Mouse (Mus musculus): ENCODE measurements at regions not wholly inside any gene's neighbourhood (a gene's known extent, or its start where the extent isn't known, plus 50 kb on each side); places are given as distances from the start of the nearest gene placed in this dataset.

DNA sequence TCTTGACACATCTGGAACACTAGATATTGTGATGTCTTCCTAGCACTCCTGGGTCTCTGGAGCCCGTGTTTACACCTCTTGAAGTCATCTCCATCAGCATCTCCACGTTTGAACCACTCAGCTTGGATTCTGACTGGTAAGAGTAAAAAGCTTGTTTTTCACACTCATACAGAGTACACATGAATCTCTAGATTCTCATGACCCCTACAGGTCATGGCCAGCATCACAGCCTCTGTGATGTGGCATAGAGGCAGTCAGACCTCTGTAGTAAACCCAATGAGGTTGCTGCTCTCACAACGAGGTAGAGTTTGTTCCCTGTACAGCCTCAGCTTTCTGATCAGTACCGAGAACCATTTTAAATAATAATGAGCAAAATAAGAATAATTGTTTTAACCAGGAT, 542.3 kb upstream of the Tmem132c start:
- TF ChIP-seq POLR2A (IDR thresholded peaks at IDR 0.05; ENCODE audit: borderline replicate concordance, extremely low read depth, insufficient read depth, insufficient read length), result no peak
- Histone ChIP-seq H3K4me3 (replicated peaks; ENCODE audit: low read length) (no peak overlapping the region), H3K9ac (ENCODE audit: low read depth, low read length, severe bottlenecking) (no peak overlapping the region), H3K27ac (replicated peaks; ENCODE audit: low read depth, low read length) (no peak overlapping the region), H3K27me3 (ENCODE audit: control insufficient read depth, insufficient read depth, low read length) (no peaks in the 10 kb centered on the region), H3K4me1 (ENCODE audit: control insufficient read depth, insufficient read depth, low read length) (no peaks in the 10 kb centered on the region), H3K4me2 (replicated peaks; ENCODE audit: low read depth, low read length, severe bottlenecking) (no peak overlapping the region), H3K36me3 (ENCODE audit: control insufficient read depth, insufficient read depth, low read length) (no peaks in the 10 kb centered on the region), H3K9me3 (ENCODE audit: control insufficient read depth, low read length) (no peaks in the 10 kb centered on the region)
- WGBS, result 42% methylated on average over 4 of the region's 4 CpGs
- no peak for ATAC-seq (ENCODE audit: low FRiP score, low read depth)
- DNase-seq (ENCODE audit: low spot score), result no peak

DNA sequence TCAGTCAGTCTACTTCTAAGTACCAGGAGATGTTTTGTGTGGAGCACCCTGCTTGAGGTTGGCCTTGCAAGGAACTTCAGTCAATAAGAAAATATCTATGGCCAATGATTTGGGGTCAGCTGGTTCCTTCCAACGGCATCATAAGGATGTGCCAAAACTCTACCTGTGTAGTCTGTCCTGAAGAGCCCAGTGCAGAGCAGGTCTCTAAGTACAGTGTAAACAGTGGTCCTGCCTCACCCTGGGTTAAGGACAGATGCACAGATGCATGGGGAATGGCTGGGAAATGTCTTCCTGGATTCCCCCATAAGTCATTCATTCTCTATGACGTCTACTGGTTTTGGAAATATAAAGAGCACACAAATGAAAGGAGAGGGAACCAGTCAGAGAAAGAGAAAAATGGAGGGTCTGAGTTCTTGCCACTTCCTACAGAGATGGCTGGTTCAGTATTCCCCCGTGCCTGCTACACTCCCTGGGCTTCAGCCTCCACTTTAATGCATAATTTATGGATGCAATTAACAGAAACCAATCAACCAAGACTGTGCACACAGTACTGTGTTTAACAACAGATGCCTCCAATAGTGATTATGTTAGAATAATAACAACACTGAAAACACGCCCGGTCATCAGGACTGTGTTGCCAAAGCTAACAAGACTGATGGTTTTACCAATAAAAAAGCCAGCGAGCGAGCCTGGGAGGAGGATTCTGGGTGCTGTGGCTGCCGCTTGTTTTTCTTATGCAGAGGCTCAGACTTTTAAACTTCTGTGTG, 537.9 kb upstream of the Tmem132c start:
- no peaks in the 10 kb centered on the region for H3K27me3 ChIP-seq (ENCODE audit: control insufficient read depth, insufficient read depth, low read length)
- H3K4me1 ChIP-seq (ENCODE audit: control insufficient read depth, insufficient read depth, low read length), result no peaks in the 10 kb centered on the region
- H3K9ac ChIP-seq (ENCODE audit: low read depth, low read length, severe bottlenecking), result no peak overlapping the region
- no peak overlapping the region for H3K27ac ChIP-seq (replicated peaks; ENCODE audit: low read depth, low read length)
- no peaks in the 10 kb centered on the region for H3K9me3 ChIP-seq (ENCODE audit: control insufficient read depth, low read length)
- WGBS, result 44% methylated on average over 8 of the region's 8 CpGs
- H3K4me3 ChIP-seq (replicated peaks; ENCODE audit: low read length), result no peak overlapping the region
- no peak for ATAC-seq (ENCODE audit: low FRiP score, low read depth)
- no peaks in the 10 kb centered on the region for H3K36me3 ChIP-seq (ENCODE audit: control insufficient read depth, insufficient read depth, low read length)
- no peak overlapping the region for H3K4me2 ChIP-seq (replicated peaks; ENCODE audit: low read depth, low read length, severe bottlenecking)
- no peak for DNase-seq (ENCODE audit: low spot score)
- TF ChIP-seq POLR2A (IDR thresholded peaks at IDR 0.05; ENCODE audit: borderline replicate concordance, extremely low read depth, insufficient read depth, insufficient read length), result no peak

DNA sequence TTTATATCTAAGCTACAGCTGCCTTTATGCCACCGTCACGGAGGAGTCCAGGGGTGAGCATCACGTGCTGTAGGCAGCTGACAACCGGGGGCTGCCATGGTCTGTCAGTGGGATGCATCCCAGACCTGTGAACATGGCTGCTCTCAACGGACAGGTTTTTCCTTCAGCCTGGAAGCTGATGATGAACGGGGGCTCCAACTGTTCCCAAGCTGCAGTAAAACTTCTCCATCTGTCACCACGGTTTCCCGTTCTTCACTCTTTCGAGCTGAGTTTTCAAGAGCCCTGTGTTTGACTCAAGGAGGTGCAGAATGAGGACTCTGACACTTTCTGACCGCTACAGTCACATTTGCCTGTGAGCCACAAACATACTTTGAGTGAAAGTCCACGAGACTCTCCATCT, 535.7 kb upstream of the Tmem132c start:
- DNase-seq (ENCODE audit: low spot score) (no peak), ATAC-seq (ENCODE audit: low FRiP score, low read depth) (no peak)
- Histone ChIP-seq H3K27me3 (ENCODE audit: control insufficient read depth, insufficient read depth, low read length) (no peaks in the 10 kb centered on the region), H3K9ac (ENCODE audit: low read depth, low read length, severe bottlenecking) (no peak overlapping the region), H3K4me2 (replicated peaks; ENCODE audit: low read depth, low read length, severe bottlenecking) (no peak overlapping the region), H3K4me1 (ENCODE audit: control insufficient read depth, insufficient read depth, low read length) (no peaks in the 10 kb centered on the region), H3K9me3 (ENCODE audit: control insufficient read depth, low read length) (no peaks in the 10 kb centered on the region), H3K36me3 (ENCODE audit: control insufficient read depth, insufficient read depth, low read length) (no peaks in the 10 kb centered on the region), H3K27ac (replicated peaks; ENCODE audit: low read depth, low read length) (no peak overlapping the region), H3K4me3 (replicated peaks; ENCODE audit: low read length) (no peak overlapping the region)
- 58% methylated on average over 11 of the region's 11 CpGs for WGBS
- TF ChIP-seq POLR2A (IDR thresholded peaks at IDR 0.05; ENCODE audit: borderline replicate concordance, extremely low read depth, insufficient read depth, insufficient read length), result no peak

DNA sequence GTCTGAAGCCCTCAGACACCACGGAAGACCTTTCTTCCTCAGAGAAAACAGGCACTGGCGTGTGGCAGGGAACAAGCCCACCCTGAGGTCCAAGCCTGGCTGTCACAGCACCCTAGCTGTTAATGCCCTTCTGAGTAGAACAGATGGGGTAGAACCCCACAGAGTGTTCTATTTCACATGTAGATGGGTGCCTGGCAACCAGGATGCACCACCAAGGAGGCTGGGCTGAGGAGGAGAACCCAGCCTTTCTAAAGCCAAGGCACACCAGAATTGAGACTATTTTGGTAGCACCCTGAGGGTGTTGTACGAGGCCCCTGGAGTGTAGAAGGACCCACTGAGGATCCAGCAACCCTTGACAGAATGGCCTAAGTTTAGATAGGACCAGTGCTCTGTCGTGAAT, 534.9 kb upstream of the Tmem132c start:
- H3K36me3 ChIP-seq (ENCODE audit: control insufficient read depth, insufficient read depth, low read length), result no peaks in the 10 kb centered on the region
- 71% methylated on average over 4 of the region's 4 CpGs for WGBS

DNA sequence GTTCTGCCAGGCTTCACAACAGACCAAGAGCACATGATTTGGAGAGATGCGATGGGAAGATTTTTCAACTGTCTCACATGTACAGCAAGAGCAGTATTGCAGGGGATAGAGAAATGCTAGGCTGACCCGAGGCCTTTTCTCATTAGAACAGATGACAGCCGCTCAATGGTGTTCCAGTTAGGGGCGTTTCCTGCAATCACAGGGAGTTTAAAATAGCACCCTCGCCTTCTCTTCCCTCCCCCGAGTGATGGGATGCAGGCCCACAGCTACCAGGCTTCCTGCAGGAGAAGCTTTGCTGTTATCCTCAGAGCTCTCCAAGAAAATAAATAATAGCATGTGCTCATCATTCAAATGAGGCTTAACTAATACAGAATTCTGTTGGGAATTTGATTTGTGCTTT, 526.9 kb upstream of the Tmem132c start:
- H3K4me1 ChIP-seq (ENCODE audit: control insufficient read depth, insufficient read depth, low read length), result no peaks in the 10 kb centered on the region
- H3K27me3 ChIP-seq (ENCODE audit: control insufficient read depth, insufficient read depth, low read length), result no peaks in the 10 kb centered on the region
- no peak overlapping the region for H3K9ac ChIP-seq (ENCODE audit: low read depth, low read length, severe bottlenecking)
- H3K4me2 ChIP-seq (replicated peaks; ENCODE audit: low read depth, low read length, severe bottlenecking), result no peak overlapping the region
- TF ChIP-seq POLR2A (IDR thresholded peaks at IDR 0.05; ENCODE audit: borderline replicate concordance, extremely low read depth, insufficient read depth, insufficient read length), result no peak
- no peak overlapping the region for H3K4me3 ChIP-seq (replicated peaks; ENCODE audit: low read length)
- no peaks in the 10 kb centered on the region for H3K36me3 ChIP-seq (ENCODE audit: control insufficient read depth, insufficient read depth, low read length)
- ATAC-seq (ENCODE audit: low FRiP score, low read depth) (no peak), DNase-seq (ENCODE audit: low spot score) (no peak)
- H3K27ac ChIP-seq (replicated peaks; ENCODE audit: low read depth, low read length), result no peak overlapping the region
- WGBS, result 27% methylated on average over 6 of the region's 6 CpGs
- no peaks in the 10 kb centered on the region for H3K9me3 ChIP-seq (ENCODE audit: control insufficient read depth, low read length)

More for the DNA sequence above, 534.9 kb upstream of the Tmem132c start:
- Histone ChIP-seq H3K9me3 (ENCODE audit: control insufficient read depth, low read length) (no peaks in the 10 kb centered on the region), H3K27ac (replicated peaks; ENCODE audit: low read depth, low read length) (no peak overlapping the region), H3K27me3 (ENCODE audit: control insufficient read depth, insufficient read depth, low read length) (no peaks in the 10 kb centered on the region), H3K4me1 (ENCODE audit: control insufficient read depth, insufficient read depth, low read length) (no peaks in the 10 kb centered on the region), H3K4me3 (replicated peaks; ENCODE audit: low read length) (no peak overlapping the region), H3K4me2 (replicated peaks; ENCODE audit: low read depth, low read length, severe bottlenecking) (no peak overlapping the region), H3K9ac (ENCODE audit: low read depth, low read length, severe bottlenecking) (no peak overlapping the region)
- DNase-seq (ENCODE audit: low spot score) (no peak), ATAC-seq (ENCODE audit: low FRiP score, low read depth) (no peak)
- TF ChIP-seq POLR2A (IDR thresholded peaks at IDR 0.05; ENCODE audit: borderline replicate concordance, extremely low read depth, insufficient read depth, insufficient read length), result no peak

Data from limb, embryonic 14.5 days (tissue).